Mouse (Mus musculus) lung, adult 18-20 months (tissue): ENCODE measurements around the gene Plpp3.

Source experiments
- DNase-seq, 2 experiments: peaks; one replicate each; pipeline ENCODE4 v3.0.0; 2022; ENCODE audit warnings: mixed read lengths in 2 of 2

Plpp3 gene

GRCm38 (mm10) chr4:105158651-105159530 lies 1.7 kb downstream of the Plpp3 start:
- no peak for DNase-seq

GRCm38 (mm10) chr4:105159531-105159870 lies 2.4 kb downstream of the Plpp3 start:
- no peak for DNase-seq

GRCm38 (mm10) chr4:105160470-105160869 lies 3.3 kb downstream of the Plpp3 start:
- DNase-seq, result no peak

- DNase-seq, result no peak
Observed at GRCm38 (mm10) chr4:105162014-105162413, 4.9 kb downstream of the Plpp3 start.

GRCm38 (mm10) chr4:105162676-105163075 lies 5.5 kb downstream of the Plpp3 start:
- no peak for DNase-seq

- no peak for DNase-seq
Observed at GRCm38 (mm10) chr4:105163981-105164411, 6.8 kb downstream of the Plpp3 start.

- DNase-seq, result no peak
Observed at GRCm38 (mm10) chr4:105164952-105165351, 7.8 kb downstream of the Plpp3 start.

GRCm38 (mm10) chr4:105169093-105169571 lies 12.0 kb downstream of the Plpp3 start:
- DNase-seq, result peak in 1 of 2 experiments; percentile 29

GRCm38 (mm10) chr4:105169826-105170810 lies 13.0 kb downstream of the Plpp3 start:
- DNase-seq, result no peak

- no peak for DNase-seq
Observed at GRCm38 (mm10) chr4:105170811-105171401, 13.8 kb downstream of the Plpp3 start.

- DNase-seq, result no peak
Observed at GRCm38 (mm10) chr4:105171432-105171831, 14.3 kb downstream of the Plpp3 start.

- no peak for DNase-seq
Observed at GRCm38 (mm10) chr4:105174778-105175177, 17.6 kb downstream of the Plpp3 start.

GRCm38 (mm10) chr4:105175255-105176035 lies 18.3 kb downstream of the Plpp3 start:
- DNase-seq, result no peak

GRCm38 (mm10) chr4:105181014-105181658 lies 24.0 kb downstream of the Plpp3 start:
- DNase-seq, result no peak

GRCm38 (mm10) chr4:105181659-105182167 lies 24.6 kb downstream of the Plpp3 start:
- DNase-seq, result no peak

- DNase-seq, result no peak
Observed at GRCm38 (mm10) chr4:105182249-105182648, 25.1 kb downstream of the Plpp3 start.

GRCm38 (mm10) chr4:105184490-105184889 lies 27.3 kb downstream of the Plpp3 start:
- no peak for DNase-seq

- no peak for DNase-seq
Observed at GRCm38 (mm10) chr4:105184924-105185323, 27.8 kb downstream of the Plpp3 start.

GRCm38 (mm10) chr4:105186654-105187053 lies 29.5 kb downstream of the Plpp3 start:
- peak in 1 of 2 experiments; percentile 33 for DNase-seq

GRCm38 (mm10) chr4:105187873-105188272 lies 30.7 kb downstream of the Plpp3 start:
- no peak for DNase-seq

- no peak for DNase-seq
Observed at GRCm38 (mm10) chr4:105188801-105189200, 31.7 kb downstream of the Plpp3 start.
